Mouse (Mus musculus) C2C12 (cell line): ENCODE measurements at regions not wholly inside any gene's neighbourhood (a gene's known extent, or its start where the extent isn't known, plus 50 kb on each side); places are given as distances from the start of the nearest gene placed in this dataset.

Experiments
- CTCF ChIP-seq: IDR thresholded peaks from one replicate; pipeline ENCODE4 v1.5.1; 2011; ENCODE audit not compliant: control insufficient read depth, insufficient read depth, insufficient read length
- FOSL1 ChIP-seq: IDR thresholded peaks from one replicate; pipeline ENCODE4 v1.8.0; 2011; ENCODE audit warnings: mild to moderate bottlenecking, low read length; ENCODE audit not compliant: poor library complexity, insufficient read depth, severe bottlenecking
- MAX ChIP-seq: IDR thresholded peaks from one replicate; pipeline ENCODE4 v1.6.1; 2011; ENCODE audit warnings: mild to moderate bottlenecking, control low read depth

GRCm38 (mm10) chr13:83112323-83112722 lies 391.5 kb upstream of the Mef2c start:
- TF ChIP-seq CTCF (no peak), MAX (no peak), FOSL1 (no peak)
